Mouse (Mus musculus) cortical plate, adult 2 months (tissue): ENCODE results near the gene Itpr2.

Source experiments
- CTCF ChIP-seq: fragments of 200-500 bp; IDR thresholded peaks from 2 replicates; pipeline ENCODE4 v1.5.1; 2011; ENCODE audit warnings: mild to moderate bottlenecking, control low read depth, low read length; ENCODE audit not compliant: insufficient read depth; ENCODE audit errors: extremely low read depth
- POLR2A ChIP-seq: fragments of 200-500 bp; IDR thresholded peaks from 2 replicates; pipeline ENCODE4 v1.6.1; 2011; ENCODE audit warnings: mild to moderate bottlenecking, low read length, control low read depth; ENCODE audit not compliant: insufficient read depth; ENCODE audit errors: extremely low read depth

DNA sequence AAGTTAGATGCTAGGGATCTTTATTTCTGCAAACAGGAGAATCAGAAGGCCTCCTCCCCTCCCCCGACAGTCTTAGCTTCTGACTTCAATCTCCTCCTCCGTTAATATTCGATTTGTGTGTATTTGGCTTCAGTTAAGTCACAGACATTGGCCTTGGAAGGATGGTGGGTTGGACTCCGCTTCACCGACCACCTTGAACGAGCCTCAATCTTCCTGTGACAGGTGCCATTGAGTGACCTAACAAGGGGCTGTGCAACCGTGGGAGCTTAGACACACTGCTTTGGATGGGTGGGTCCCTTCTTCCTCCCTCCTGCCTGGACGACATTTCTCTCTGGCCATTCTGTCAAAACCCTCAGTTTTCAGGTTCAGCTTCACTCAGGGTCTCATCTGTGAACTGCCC lies 366.7 kb downstream of the Itpr2 start:
- TF ChIP-seq CTCF: no peak
- no peak for TF ChIP-seq POLR2A
